Mouse (Mus musculus): ENCODE measurements at regions not wholly inside any gene's neighbourhood (a gene's known extent, or its start where the extent isn't known, plus 50 kb on each side); places are given as distances from the start of the nearest gene placed in this dataset.

DNA sequence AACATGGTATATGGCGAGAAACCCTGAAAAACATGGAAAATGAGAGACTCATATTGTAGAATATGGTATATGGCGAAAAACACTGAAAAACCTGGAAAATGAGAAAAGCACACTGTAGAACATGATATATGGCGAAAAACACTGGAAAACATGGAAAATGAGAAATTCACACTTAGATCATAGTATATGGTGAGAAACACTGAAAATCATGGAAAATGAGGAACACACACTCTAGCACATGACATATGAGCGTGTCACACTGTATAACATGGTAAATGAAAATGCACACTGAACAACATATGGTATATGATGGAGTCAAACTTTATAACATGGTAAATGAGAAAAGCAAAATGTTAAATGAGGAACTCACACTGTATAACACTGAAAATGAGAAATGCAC, 89.6 kb upstream of the Rab39b start:
- no peak overlapping the region for H3K4me2 ChIP-seq (ENCODE audit: insufficient read depth, low read depth, poor library complexity, severe bottlenecking)
- DNase-seq (ENCODE audit: extremely low read depth), result no peak
- in situ Hi-C loops (cut with MboI; ENCODE audit: low pct_ligation_motif_present, low pct_unique_long_range_greater_than_20kb, low sequenced_read_pairs) (no loop called here), dilution Hi-C loops (cut with MboI; ENCODE audit: extremely low pct_ligation_motif_present, extremely low pct_unique_long_range_greater_than_20kb, low sequenced_read_pairs) (no loop called here)
- H3K9ac ChIP-seq (ENCODE audit: insufficient read depth, low read depth), result no peak overlapping the region
- H3K9me3 ChIP-seq (replicated peaks; ENCODE audit: low read length), result no peaks in the 10 kb centered on the region
- no peaks in the 10 kb centered on the region for H3K4me1 ChIP-seq (ENCODE audit: control insufficient read depth in 1 of 2, insufficient read depth in 2 of 2)
- H3K79me2 ChIP-seq (replicated peaks; ENCODE audit: control insufficient read depth, extremely low read depth, insufficient read depth, poor library complexity, severe bottlenecking), result no peaks in the 10 kb centered on the region
- H3K36me3 ChIP-seq (replicated peaks in 1 of 2; ENCODE audit: control insufficient read depth in 1 of 2, insufficient read depth in 1 of 2, low read length in 1 of 2), result no peaks in the 10 kb centered on the region
- no peaks in the 10 kb centered on the region for H3K27me3 ChIP-seq (replicated peaks)
- H3K27ac ChIP-seq (ENCODE audit: insufficient read depth, low read depth), result no peak overlapping the region
- TF ChIP-seq E2F4 (IDR thresholded peaks at IDR 0.05; ENCODE audit: insufficient replicate concordance, low read depth, low read length), result no peak
- TF ChIP-seq UBTF (IDR thresholded peaks at IDR 0.05; ENCODE audit: low read depth, low read length), result no peak
- no peak for TF ChIP-seq POLR2A (IDR thresholded peaks at IDR 0.05; ENCODE audit: low read depth, low read length)
- TF ChIP-seq ETS1 (conservative IDR thresholded peaks at IDR 0.05; ENCODE audit: low read depth, low read length), result no peak
- no peak for TF ChIP-seq MYC (IDR thresholded peaks at IDR 0.05; ENCODE audit: low read depth, low read length)
- no peak for TF ChIP-seq NELFE (IDR thresholded peaks at IDR 0.05; ENCODE audit: low read depth, low read length)
- TF ChIP-seq TCF12 (IDR thresholded peaks at IDR 0.05; ENCODE audit: low read depth, low read length), result no peak
- no peak for TF ChIP-seq JUND (conservative IDR thresholded peaks at IDR 0.05; ENCODE audit: low read depth, low read length)
- TF ChIP-seq BHLHE40 (IDR thresholded peaks at IDR 0.05; ENCODE audit: low read depth, low read length), result no peak
- no peak for TF ChIP-seq RCOR1 (conservative IDR thresholded peaks at IDR 0.05; ENCODE audit: low read depth, low read length)
- no peak for TF ChIP-seq PAX5 (IDR thresholded peaks at IDR 0.05; ENCODE audit: low read length)
- TF ChIP-seq MEF2A (IDR thresholded peaks at IDR 0.05; ENCODE audit: borderline replicate concordance, low read depth, low read length), result no peak
- TF ChIP-seq SIN3A (IDR thresholded peaks at IDR 0.05; ENCODE audit: low read length), result no peak
- no peak for TF ChIP-seq CHD2 (IDR thresholded peaks at IDR 0.05; ENCODE audit: low read length)
- no peak for TF ChIP-seq TBP (conservative IDR thresholded peaks at IDR 0.05; ENCODE audit: low read depth, low read length)
- no peak overlapping the region for H3K4me3 ChIP-seq (replicated peaks in 1 of 3; ENCODE audit: low read depth in 2 of 3, low read length in 2 of 3, poor library complexity in 1 of 3)

DNA sequence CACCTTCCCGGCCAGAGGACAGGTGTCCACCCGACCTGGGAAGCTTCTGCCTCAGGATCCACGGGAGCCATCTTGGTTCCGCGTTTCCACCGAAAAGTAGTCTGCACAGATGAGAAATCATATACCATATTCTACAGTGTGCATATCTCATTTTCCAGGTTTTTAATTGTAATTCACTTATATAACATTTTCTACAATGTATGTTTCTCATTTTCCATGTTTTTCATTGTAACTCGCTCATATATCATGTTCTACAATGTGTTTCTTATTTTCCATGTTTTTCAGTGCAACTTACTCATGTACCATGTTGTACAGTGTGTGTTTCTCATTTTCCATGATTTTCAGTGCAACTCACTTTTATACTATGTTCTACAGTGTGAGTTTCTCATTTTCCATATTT, 65.4 kb upstream of the Rab39b start:
- Histone ChIP-seq H3K27me3 (replicated peaks) (no peaks in the 10 kb centered on the region), H3K4me3 (replicated peaks in 1 of 3; ENCODE audit: low read depth in 2 of 3, low read length in 2 of 3, poor library complexity in 1 of 3) (no peak overlapping the region), H3K36me3 (replicated peaks in 1 of 2; ENCODE audit: control insufficient read depth in 1 of 2, insufficient read depth in 1 of 2, low read length in 1 of 2) (no peaks in the 10 kb centered on the region), H3K9ac (ENCODE audit: insufficient read depth, low read depth) (no peak overlapping the region), H3K27ac (ENCODE audit: insufficient read depth, low read depth) (no peak overlapping the region), H3K4me1 (ENCODE audit: control insufficient read depth in 1 of 2, insufficient read depth in 2 of 2) (no peaks in the 10 kb centered on the region), H3K9me3 (replicated peaks; ENCODE audit: low read length) (no peaks in the 10 kb centered on the region), H3K79me2 (replicated peaks; ENCODE audit: control insufficient read depth, extremely low read depth, insufficient read depth, poor library complexity, severe bottlenecking) (no peaks in the 10 kb centered on the region), H3K4me2 (ENCODE audit: insufficient read depth, low read depth, poor library complexity, severe bottlenecking) (no peak overlapping the region)
- DNase-seq (ENCODE audit: extremely low read depth), result no peak
- dilution Hi-C loops (cut with MboI; ENCODE audit: extremely low pct_ligation_motif_present, extremely low pct_unique_long_range_greater_than_20kb, low sequenced_read_pairs), result no loop called here
- in situ Hi-C loops (cut with MboI; ENCODE audit: low pct_ligation_motif_present, low pct_unique_long_range_greater_than_20kb, low sequenced_read_pairs), result no loop called here
- TF ChIP-seq TBP (conservative IDR thresholded peaks at IDR 0.05; ENCODE audit: low read depth, low read length) (no peak), CTCF (conservative IDR thresholded peaks at IDR 0.05 in 1 of 2, IDR thresholded peaks at IDR 0.05 in 1 of 2; ENCODE audit: low read depth in 2 of 2, low read length in 2 of 2) (no peak), ELF1 (IDR thresholded peaks at IDR 0.05; ENCODE audit: low read depth, low read length) (no peak), USF2 (conservative IDR thresholded peaks at IDR 0.05; ENCODE audit: low read depth, low read length) (no peak), JUND (conservative IDR thresholded peaks at IDR 0.05; ENCODE audit: low read depth, low read length) (no peak)

Data from CH12.LX (cell line).